Mouse (Mus musculus): Measurements from ENCODE around the gene Plekhg2. TPM values are rescaled to one million over a fixed set of nuclear protein-coding genes. Genes with fewer than 3 reads are reported as not detected.

Plekhg2 gene
- total RNA-seq, 1 experiment from 2014 or later, result 27.0 TPM

DNA sequence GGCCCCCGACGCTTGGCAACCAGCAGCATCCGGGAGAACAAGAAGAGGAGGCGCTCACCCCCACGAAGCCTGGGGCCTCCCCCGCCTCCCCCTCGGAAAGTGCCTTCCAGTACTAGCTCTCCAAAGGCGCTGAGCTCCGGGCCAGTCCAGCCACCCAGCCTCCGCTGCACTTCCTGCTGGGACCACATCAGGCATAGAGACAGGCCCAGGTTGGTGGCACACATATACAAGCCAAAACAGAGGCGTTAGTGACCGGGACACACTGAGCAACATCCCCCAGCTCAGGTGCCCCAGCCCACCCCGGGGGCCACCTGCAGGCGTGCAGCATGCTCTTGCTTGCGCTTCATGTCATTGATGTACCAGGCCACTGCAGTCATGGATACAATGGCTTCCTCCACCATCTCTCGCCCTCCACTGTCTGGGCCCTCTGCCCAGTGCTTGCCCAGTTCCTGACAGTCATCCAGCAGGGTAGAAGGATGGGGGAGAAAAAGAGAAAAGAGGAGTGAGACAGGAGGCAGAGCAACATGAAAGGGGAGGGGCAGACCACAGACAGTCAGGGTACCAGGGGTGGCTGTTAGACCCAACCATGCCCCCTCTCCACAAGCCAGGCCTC, 4.6 kb downstream of the Plekhg2 start:
- no peak for DNase-seq

DNA sequence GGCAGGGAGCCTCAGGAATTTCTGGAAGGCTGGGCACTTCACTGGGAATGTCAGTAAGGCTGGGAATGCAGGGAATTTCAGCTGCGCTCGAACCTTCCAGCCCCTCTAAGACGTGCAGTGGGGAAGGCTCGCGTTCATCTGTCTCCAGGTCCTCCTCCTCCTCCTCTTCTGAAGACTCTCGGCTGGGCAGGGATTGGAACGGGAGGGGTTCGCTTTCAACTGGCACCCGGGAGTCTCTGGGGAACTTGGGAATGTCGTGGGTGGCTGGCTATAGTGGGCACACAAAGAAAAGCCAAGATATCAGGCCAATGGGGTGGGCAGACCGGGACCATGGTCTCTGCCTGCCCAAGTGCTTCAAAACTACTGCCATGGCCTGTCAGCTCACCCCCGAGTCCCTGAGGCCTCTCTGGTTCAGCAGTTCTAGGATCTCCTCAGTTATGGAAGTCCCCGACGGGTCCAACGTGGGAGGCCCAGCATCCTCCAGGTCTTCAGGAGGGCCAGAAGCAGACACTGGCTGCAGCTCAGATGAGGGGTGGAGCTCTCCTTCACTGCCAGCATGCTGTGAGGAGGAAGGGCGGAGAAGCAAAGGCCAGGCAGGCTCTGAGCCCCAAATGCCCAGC, 9.8 kb downstream of the Plekhg2 start:
- no peak for DNase-seq

GRCm38 (mm10) chr7:28361647-28362341, 10.6 kb downstream of the Plekhg2 start:
- no peak for DNase-seq

DNA sequence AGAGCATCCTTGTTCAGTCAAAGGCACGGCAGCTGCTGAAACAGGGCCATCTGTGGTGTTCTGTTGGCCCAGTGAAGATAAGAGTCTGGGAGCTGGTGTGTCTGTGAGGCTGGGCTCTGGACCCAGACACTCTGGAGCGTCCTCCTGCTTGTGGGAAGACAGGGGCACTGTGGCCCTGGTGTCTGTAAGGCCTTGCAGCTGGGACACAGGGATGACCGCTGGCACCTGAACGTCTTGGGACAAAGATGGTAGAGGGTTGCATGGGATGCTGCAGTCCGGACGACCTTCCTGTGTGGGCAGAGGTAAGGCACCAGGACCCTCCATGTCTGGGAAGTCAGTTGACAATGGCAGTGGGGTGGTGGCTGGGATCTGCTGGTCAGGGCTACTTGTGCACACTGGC, 12.1 kb downstream of the Plekhg2 start:
- DNase-seq, result no peak

GRCm38 (mm10) chr7:28359854-28360253, 12.5 kb downstream of the Plekhg2 start:
- DNase-seq, result no peak

- no peak for DNase-seq
Measured at GRCm38 (mm10) chr7:28358431-28358830, 14.0 kb downstream of the Plekhg2 start.

GRCm38 (mm10) chr7:28357984-28358383, 14.4 kb downstream of the Plekhg2 start:
- no peak for DNase-seq

- no peak for DNase-seq
Measured at GRCm38 (mm10) chr7:28356981-28357380, 15.4 kb downstream of the Plekhg2 start.

DNA sequence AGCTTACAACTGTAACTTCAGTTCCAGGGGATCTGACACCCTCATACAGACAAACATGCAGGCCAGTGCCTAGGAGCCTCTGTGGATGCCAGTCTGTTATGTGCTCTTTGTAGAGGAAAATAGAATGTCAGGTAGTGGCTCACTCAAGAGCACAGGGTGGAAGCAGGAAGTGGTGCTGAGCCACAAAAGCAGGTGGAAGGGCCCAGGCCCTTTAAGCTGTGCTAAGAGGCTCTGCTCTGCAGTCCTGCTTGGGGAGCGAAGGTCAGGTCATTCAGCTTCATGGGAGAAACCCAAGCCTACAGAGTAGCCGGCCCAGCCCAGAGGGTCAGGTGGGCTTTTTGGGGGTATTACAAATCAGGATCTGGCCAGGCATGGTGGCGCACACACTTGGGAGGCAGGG, 17.2 kb downstream of the Plekhg2 start:
- no peak for DNase-seq

DNA sequence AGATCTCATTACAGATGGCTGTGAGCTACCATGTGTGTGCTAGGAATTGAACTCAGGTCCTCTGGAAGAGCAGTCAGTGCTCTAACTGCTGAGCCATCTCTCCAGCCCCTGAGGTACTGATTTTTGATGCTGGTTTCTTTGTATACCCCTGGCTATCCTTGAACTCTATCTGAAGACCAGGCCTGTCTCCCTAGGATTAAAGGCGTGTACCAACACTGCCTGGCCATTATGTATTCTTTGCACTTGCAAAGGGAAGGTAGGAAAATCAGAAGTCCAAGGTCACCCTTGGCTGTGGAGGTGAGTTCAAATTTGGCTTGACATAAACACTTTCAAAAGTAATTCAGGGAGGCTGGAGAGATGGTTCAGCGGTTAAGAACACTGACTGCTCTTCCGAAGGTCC, 17.8 kb downstream of the Plekhg2 start:
- DNase-seq, result no peak

- no peak for DNase-seq
Measured at GRCm38 (mm10) chr7:28354113-28354581, 18.3 kb downstream of the Plekhg2 start.

DNA sequence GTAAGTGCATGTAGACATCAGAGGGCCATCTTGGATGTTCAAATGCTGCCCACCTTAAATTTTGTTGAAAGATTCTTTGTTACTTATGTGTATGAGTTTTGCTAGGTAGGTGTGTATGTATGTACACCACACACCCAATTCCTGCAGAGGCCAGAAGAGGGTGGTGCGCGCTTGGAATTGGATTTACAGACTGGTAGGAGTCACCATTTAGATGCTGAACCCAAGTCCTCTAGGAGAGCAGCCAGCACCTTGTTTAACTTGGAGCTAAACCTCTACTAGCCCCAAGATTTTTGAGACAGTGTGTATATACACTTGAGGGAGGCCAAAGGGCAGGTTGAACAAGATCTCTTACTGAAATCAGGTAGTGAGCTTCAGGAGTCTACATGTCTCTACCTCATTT, 19.1 kb downstream of the Plekhg2 start:
- DNase-seq, result no peak

GRCm38 (mm10) chr7:28351676-28352191, 20.7 kb downstream of the Plekhg2 start:
- no peak for DNase-seq

- peak; percentile 99 for DNase-seq
Measured at GRCm38 (mm10) chr7:28350155-28350883, 22.1 kb downstream of the Plekhg2 start, which contains the start of gene Rps16. Gene Rps16 (plus strand): TSS chr7:28350652.

GRCm38 (mm10) chr7:28348601-28349000, 23.8 kb downstream of the Plekhg2 start:
- no peak for DNase-seq

DNA sequence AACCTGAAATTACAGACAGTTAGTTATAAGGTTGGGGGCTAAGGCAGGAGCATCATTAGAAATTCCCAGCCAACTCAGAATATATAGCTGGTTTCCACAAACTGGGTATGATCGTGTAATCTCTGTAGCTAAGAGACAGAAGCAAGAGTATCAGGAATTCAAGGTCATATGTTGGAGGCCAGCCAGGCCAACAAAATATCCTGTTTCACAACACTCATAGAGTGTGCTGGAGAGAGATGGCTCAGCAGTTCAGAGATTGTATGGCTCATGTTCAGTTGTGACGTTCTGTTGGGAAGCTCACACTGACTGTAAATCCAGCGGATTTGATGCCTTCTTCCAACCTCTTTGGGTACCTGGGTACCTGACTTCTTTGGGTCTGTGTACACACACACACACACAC, 24.7 kb downstream of the Plekhg2 start:
- DNase-seq, result peak; percentile 73

GRCm38 (mm10) chr7:28344637-28345036, 27.8 kb downstream of the Plekhg2 start:
- peak; percentile 66 for DNase-seq

GRCm38 (mm10) chr7:28341381-28341780, 31.0 kb downstream of the Plekhg2 start:
- DNase-seq, result no peak

GRCm38 (mm10) chr7:28339213-28339917, 33.0 kb downstream of the Plekhg2 start:
- peak; percentile 55 for DNase-seq

GRCm38 (mm10) chr7:28338108-28338998, 34.0 kb downstream of the Plekhg2 start, which contains the start of gene Supt5:
Gene Supt5 (minus strand): TSS chr7:28338746.
- DNase-seq, result peak; percentile 96

- DNase-seq, result no peak
Measured at GRCm38 (mm10) chr7:28335471-28335870, 36.9 kb downstream of the Plekhg2 start.

All from adrenal gland, postnatal 25 days (tissue).